Mouse (Mus musculus) adrenal gland, postnatal 36 days (tissue): ENCODE measurements at regions not wholly inside any gene's neighbourhood (a gene's known extent, or its start where the extent isn't known, plus 50 kb on each side); places are given as distances from the start of the nearest gene placed in this dataset.

ENCODE experiments used
- DNase-seq, 2 experiments: peaks; one replicate each; pipeline ENCODE4 v3.0.0; 2021; ENCODE audit warnings: mixed read lengths in 1 of 2

- DNase-seq: no peak
Measured at GRCm38 (mm10) chr11:64138934-64139333, 59.7 kb upstream of the Cox10 start.

GRCm38 (mm10) chr11:64135766-64136165 is 56.5 kb upstream of the Cox10 start:
- DNase-seq: no peak

GRCm38 (mm10) chr11:64135308-64135591 is 56.0 kb upstream of the Cox10 start:
- DNase-seq: no peak

- no peak for DNase-seq
Measured at GRCm38 (mm10) chr11:64134571-64135307, 55.5 kb upstream of the Cox10 start.
